Mouse (Mus musculus) left cerebral cortex, adult 11 months (tissue): ENCODE measurements around the gene B3galt5.

Experiments used
- DNase-seq: peaks from one replicate; pipeline ENCODE4 v3.0.0; 2022; ENCODE audit warnings: low spot score

Gene B3galt5

DNA sequence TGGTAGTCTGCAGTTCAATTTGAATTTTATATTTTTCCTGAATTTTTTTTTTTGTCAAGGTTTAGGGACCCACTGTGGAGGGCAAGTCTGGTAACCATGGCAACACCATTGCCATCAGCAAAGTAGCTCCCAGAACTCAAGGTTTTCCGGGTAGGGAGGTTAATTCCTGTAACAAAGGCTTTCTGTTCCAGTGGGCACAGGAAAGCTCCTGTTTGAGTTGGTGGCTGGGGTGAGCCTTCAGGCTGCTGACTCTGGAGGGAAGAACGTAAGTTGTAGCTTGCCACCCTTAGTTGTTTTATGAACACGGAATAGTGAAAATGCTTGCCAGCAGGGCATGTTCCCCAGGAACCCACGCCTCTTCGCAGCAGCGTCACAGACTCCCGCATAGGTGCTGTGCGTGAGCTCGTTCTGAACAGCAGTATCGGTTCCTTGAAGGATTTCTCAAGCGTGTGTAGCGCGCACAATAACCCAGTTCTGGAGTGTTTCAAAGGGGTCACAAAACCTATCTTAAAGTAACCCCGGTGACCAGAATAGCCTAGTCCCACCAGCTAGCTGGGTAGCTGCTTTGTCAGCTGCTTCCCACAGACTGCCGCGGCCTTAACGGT lies at the start of gene B3galt5:
B3galt5 (plus strand) TSS at position 436 of the 605 bp plus-strand sequence.
- no peak for DNase-seq

GRCm38 (mm10) chr16:96187619-96188018 lies 48.0 kb upstream of the B3galt5 start:
- no peak for DNase-seq

DNA sequence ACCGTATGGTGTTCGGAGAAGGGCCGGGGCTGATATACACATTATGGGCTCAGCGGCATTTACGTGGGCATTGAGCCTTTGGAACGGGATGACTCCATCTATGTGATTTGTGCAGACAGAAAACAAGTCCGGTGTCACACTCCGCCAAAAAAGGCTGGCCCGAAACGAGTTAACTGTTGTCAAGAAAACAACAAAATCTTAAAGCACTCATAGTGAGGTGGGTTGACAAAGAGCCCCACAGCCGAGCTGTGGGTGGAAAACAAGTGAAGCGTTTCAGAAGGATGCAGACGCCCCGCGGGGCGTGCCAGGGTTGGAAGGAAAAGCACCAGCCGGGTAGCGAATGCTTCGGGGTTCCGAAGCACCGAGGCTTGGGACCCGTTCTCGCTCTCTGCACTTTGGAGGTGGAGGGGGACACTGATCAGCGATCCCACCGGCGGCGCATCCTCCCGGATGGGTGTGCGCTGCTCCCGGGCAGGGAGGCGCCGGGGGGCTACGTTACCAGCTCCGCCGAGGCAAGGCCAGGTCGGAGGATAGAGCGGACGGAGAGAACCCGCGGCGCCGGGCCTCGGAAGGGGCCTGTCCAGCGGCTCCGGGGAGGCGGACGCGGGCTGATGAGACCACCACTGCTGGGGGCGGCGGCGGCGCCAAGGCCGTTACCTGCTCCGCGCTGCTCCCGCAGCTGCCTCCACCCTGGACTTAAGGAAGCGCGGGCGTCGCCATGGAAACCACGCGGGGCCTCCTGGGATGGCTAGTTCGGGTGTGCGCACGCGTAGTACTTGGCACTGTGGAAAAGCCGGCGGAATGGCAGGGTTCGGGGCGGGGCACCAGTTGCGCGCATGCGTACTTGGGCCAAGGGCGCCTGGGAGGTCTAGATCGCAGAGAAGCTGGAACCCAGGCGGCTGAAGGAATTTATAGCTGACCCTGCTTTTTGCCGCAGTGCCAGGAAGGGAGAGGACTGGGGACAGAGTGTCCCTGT lies 43.8 kb upstream of the B3galt5 start, which contains the start of gene Lca5l:
Lca5l (minus strand) TSS at position 741 of the 976 bp plus-strand sequence.
- DNase-seq: peak; percentile 98

DNA sequence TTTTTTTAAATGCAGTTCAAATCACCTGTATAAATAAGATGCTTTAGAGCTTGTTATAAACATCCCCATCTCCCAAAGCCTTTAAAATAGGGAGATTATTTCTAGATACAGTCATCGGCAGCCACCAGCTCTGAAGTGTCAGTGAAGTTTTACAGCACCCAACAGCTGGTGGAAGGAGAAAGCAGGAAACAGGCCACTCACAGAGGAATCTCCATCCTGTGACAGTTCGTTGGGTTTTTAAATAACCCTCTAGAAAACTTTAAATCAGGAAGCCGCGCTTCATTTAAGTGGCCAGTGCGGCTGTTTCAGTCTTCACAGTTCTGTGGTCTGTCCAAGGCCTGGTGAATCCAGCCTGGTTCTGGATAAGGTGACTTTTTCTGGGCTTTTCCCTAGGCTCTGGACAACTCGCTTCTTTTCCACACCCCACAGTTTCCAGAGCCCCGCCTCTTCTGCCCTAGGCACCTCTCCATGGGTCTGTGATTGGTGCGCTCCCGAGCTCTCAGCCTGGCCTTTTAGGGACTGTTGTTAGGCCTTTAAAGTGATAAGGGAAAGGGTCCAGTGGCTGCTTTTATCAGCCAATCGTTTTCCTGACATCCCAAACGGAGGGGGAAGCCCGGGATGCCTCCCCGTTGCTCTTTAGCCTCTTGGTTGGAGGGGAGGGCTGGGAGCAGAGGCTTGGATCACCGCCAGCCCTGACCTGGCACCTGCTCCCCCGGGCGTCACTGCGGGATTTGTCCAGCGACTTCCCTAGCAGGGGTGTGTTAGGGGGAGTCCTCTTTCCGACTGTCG lies 35.5 kb upstream of the B3galt5 start, which contains the start of gene Sh3bgr:
Sh3bgr (plus strand) TSS at position 538 of the 789 bp plus-strand sequence.
- no peak for DNase-seq

GRCm38 (mm10) chr16:96200702-96201028 lies 34.9 kb upstream of the B3galt5 start:
- DNase-seq: no peak

GRCm38 (mm10) chr16:96201485-96202232 lies 33.9 kb upstream of the B3galt5 start:
- DNase-seq: no peak

- no peak for DNase-seq
Observed at GRCm38 (mm10) chr16:96209789-96210188, 25.8 kb upstream of the B3galt5 start.

DNA sequence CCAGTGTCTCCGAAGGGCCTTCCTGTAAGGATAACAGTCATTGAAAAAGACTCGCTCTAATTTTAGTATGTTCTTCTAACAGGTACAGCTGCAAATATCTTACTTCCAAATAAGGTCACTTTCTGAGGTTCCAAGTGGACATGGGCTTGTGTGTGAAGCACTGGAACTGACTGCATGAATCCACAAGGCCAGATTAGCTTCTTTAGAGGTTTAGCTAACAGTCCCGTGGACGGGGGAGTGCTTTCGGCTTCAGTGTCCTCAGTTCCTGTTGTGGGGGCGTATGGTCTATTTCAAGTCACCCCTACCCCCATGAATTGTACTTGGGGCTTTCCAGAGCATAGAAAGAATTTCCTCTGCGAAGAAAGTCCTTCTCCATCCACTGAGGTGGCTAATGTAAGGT lies 24.7 kb upstream of the B3galt5 start:
- no peak for DNase-seq

DNA sequence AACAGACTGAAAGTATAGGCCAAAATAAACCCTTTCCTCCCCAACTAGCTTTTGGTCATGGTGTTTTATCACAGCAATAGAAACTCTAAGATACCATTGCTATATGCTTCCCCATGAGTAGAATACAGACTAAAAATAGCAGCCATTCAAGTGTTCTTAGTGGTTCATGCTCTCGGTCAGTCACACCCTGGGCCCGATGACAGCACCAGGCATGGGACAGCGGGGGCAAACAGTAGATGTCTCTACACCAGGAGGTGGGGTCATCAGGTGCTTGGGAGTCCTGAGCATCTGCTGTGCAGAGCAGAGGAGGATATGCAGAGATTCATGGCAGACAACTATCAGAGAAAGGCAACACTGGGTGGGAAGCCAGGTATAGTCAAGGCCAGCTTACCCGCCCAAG lies 22.6 kb upstream of the B3galt5 start:
- no peak for DNase-seq

GRCm38 (mm10) chr16:96221491-96221890 lies 14.1 kb upstream of the B3galt5 start:
- no peak for DNase-seq

DNA sequence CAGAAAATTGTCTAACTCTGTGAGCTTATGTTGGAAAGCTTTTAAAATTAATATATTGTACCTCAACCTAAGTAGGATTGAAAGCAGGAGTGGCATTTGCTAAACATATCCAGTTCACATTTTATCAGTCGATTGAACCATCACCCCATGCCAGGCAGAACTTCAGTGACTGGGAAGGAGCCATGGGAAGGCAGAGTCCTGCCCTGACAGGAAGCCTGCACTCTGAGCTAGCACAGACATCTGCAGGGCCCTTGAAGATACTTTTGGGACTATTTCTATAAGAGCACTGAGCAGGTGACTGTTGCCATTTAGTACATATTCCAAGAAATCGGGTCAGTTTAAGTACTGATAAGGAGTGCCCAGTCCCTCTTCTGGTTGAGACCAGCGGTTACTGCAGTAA lies 13.6 kb upstream of the B3galt5 start:
- no peak for DNase-seq

GRCm38 (mm10) chr16:96222452-96222851 lies 13.1 kb upstream of the B3galt5 start:
- no peak for DNase-seq

DNA sequence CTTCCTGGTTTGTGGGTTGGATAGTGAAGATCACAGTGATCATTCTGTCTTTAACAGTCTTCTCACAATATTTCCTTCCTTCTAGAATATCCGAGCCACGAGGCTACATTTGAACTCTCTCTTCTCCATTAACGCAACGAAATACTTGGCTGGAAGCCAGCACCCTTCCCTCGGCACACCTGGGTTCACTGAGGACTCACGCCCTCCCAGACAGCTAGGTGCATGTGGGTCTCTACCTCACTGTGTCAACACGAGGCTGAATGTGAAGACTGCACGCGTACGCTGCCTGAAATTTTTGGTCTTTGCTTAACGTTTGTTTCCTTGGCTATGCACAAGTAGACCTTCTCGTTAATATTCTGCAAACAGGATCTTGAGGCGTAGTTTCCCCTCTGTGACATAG lies 7.2 kb upstream of the B3galt5 start:
- no peak for DNase-seq

DNA sequence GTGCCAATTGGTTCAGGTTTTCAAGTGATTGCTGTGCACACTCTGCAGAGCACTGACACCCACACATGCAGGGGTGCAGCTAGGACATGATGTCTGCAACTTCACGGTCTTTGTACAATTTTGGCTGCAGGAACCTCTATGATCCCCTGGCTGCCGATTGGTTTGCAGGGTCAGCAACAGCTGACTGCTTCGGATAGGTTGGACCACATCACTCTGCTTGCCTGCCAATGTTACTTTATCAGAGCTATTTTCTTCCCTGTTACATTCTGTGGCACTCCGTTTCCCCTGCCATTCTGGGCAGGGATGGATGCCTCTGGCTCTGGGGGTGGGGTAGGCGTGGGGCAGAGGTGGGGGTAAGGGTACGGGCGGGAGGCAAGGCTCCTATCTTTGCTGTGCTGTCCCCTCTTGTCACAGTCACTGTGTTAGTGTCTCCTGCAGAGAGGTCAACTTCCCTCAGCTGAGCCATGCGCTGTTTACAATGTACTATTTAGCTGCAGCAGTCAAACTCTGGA lies 6.5 kb upstream of the B3galt5 start:
- no peak for DNase-seq

DNA sequence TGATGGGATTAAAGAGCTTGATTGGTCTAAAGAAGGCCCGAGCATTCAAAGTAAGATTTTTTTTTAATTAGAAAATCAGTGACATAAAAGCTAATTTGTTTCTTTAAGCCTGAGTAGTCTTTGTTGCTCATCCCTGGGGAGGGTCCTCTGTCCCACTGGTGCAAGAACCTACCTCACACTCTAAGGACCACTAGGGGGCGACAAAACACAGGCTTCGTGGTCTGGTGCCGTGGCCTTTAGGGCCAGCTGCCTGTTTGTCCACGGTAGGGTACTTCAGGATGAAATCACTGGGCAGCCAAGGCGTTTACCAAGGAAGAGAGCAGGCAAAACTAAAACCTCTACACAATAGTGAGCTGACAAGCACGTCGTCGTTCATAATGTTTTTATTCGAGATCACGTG lies 5.2 kb upstream of the B3galt5 start:
- DNase-seq: peak; percentile 73

GRCm38 (mm10) chr16:96231251-96231650 lies 4.3 kb upstream of the B3galt5 start:
- no peak for DNase-seq

- no peak for DNase-seq
Observed at GRCm38 (mm10) chr16:96231974-96232373, 3.6 kb upstream of the B3galt5 start.

- DNase-seq: no peak
Observed at GRCm38 (mm10) chr16:96233996-96234395, 1.6 kb upstream of the B3galt5 start.

GRCm38 (mm10) chr16:96244496-96244895 lies 8.9 kb downstream of the B3galt5 start:
- DNase-seq: no peak

- DNase-seq: no peak
Observed at GRCm38 (mm10) chr16:96249635-96250034, 14.0 kb downstream of the B3galt5 start.

- no peak for DNase-seq
Observed at GRCm38 (mm10) chr16:96252146-96252545, 16.5 kb downstream of the B3galt5 start.
